Mouse (Mus musculus): ENCODE results near the gene Slc15a5. TPM values are rescaled to one million over a fixed set of nuclear protein-coding genes. Genes with fewer than 3 reads are reported as not detected.

The Slc15a5 gene
- polyA plus RNA-seq, 1 experiment from 2014 or later: not detected

DNA sequence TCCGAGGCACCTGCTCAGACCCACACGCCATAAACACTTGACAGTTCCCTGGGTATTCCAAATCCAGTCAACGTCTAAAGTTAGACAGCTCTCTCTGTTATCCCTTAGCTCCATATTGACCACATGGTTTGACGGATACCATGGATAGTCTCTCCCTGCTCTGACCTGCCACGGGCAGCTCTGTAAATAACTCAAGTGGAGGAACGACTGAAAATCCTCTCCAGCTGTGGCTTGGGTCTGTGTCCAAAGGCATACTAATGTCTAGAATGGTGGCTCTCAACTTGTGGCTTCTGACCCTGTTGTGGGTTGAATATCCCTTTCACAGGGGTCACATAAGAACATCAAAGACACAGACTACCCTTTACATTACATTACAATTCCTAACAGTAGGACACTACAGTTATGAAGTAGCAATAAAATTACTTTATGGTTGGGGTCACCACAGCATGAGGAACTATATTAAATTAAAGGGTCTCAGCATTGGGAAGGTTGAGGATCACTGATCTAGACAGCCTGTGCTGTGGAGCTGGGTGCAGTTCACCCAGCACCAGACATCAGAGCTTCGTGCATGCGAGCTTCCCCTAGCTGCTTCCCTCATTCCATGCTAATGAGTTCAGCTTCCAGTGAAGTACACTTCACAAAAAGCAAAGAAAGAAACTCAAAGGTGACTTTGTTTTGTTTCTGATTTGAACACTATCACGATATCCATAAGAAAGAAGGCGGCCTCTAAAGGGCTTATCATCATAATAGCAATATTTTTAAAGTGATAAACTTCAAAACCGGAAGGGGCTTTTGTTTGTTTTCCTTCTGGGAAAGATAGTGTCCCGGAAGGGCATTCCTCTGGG, 139.1 kb downstream of the Slc15a5 start:
- H3K4me3 ChIP-seq (replicated peaks): no peak overlapping the region
- no peak overlapping the region for H3K27ac ChIP-seq
- H3K9ac ChIP-seq: no peak overlapping the region
- no peak overlapping the region for H3K4me2 ChIP-seq
- H3K4me1 ChIP-seq: no peaks in the 10 kb centered on the region
- WGBS: 77% methylated on average over 12 of the region's 12 CpGs
- H3K9me3 ChIP-seq: no peaks in the 10 kb centered on the region
- ATAC-seq (ENCODE audit: low FRiP score): no peak
- no peaks in the 10 kb centered on the region for H3K27me3 ChIP-seq
- no peaks in the 10 kb centered on the region for H3K36me3 ChIP-seq (replicated peaks)

- H3K9ac ChIP-seq: no peak overlapping the region
- H3K4me2 ChIP-seq: no peak overlapping the region
- no peak overlapping the region for H3K4me3 ChIP-seq (replicated peaks)
- no peak overlapping the region for H3K27ac ChIP-seq
- H3K9me3 ChIP-seq: no peaks in the 10 kb centered on the region
- H3K27me3 ChIP-seq: no peaks in the 10 kb centered on the region
- no peaks in the 10 kb centered on the region for H3K4me1 ChIP-seq
- 91% methylated on average over 5 of the region's 5 CpGs for WGBS
- ATAC-seq (ENCODE audit: low FRiP score): no peak
- no peaks in the 10 kb centered on the region for H3K36me3 ChIP-seq (replicated peaks)
Measured at GRCm38 (mm10) chr6:137937541-137937940, 142.2 kb downstream of the Slc15a5 start.

DNA sequence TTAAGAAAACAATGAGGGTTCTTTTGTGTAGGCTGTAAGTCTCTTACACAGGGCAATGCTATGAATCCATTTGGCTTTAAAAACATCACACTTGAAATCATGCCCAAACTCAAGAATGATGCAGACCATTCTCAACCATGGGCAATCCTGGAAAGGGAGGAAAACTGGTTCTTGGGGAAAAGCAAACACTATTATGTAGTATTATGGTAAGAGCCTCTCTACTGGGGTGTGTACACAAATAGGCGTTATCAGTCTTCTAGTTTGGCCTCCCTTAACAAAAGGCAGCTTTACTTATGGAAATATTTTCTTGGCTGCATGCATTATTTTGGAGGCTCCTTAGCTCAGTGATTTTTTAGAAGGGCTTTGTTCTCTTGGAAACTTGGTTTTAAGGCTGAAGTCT, 143.4 kb downstream of the Slc15a5 start:
- no peak for ATAC-seq (ENCODE audit: low FRiP score)
- Histone ChIP-seq H3K4me1 (no peaks in the 10 kb centered on the region), H3K27ac (no peak overlapping the region), H3K4me3 (replicated peaks) (no peak overlapping the region), H3K27me3 (no peaks in the 10 kb centered on the region), H3K36me3 (replicated peaks) (no peaks in the 10 kb centered on the region), H3K9me3 (no peaks in the 10 kb centered on the region), H3K9ac (no peak overlapping the region), H3K4me2 (no peak overlapping the region)
- 70% methylated on average over 1 of the region's 1 CpGs for WGBS

DNA sequence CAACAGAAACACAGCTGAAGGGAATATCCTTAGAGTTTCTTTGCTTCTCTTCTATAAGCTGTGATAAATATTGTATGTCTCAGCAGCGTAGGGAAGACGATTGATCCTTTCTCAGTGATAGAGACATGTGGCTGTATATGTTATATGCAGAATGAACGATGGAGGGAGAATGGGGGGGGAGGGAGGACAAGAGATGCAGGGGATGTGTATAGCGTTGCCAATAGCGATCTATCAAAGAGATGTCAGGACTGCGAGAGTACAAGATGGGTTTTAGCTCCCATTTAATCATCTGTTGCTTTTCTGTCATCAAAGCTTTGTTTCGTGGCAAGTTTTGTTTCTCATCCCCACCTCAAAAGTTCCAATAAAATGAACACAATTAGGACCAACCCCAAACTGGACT, 143.9 kb downstream of the Slc15a5 start:
- no peak for ATAC-seq (ENCODE audit: low FRiP score)
- H3K4me3 ChIP-seq (replicated peaks): no peak overlapping the region
- H3K4me1 ChIP-seq: no peaks in the 10 kb centered on the region
- no peak overlapping the region for H3K27ac ChIP-seq
- H3K9me3 ChIP-seq: no peaks in the 10 kb centered on the region
- WGBS: 86% methylated on average over 7 of the region's 7 CpGs
- no peaks in the 10 kb centered on the region for H3K27me3 ChIP-seq
- H3K36me3 ChIP-seq (replicated peaks): no peaks in the 10 kb centered on the region
- H3K4me2 ChIP-seq: no peak overlapping the region
- no peak overlapping the region for H3K9ac ChIP-seq

- Histone ChIP-seq H3K4me2 (no peak overlapping the region), H3K4me1 (no peaks in the 10 kb centered on the region), H3K27me3 (no peaks in the 10 kb centered on the region), H3K9me3 (no peaks in the 10 kb centered on the region), H3K9ac (no peak overlapping the region), H3K27ac (no peak overlapping the region), H3K4me3 (replicated peaks) (no peak overlapping the region), H3K36me3 (replicated peaks) (no peaks in the 10 kb centered on the region)
- no peak for ATAC-seq (ENCODE audit: low FRiP score)
- WGBS: 73% methylated on average over 8 of the region's 8 CpGs
Measured at GRCm38 (mm10) chr6:137935341-137935740, 144.4 kb downstream of the Slc15a5 start.

GRCm38 (mm10) chr6:137934545-137935298, 145.0 kb downstream of the Slc15a5 start:
- Histone ChIP-seq H3K9me3 (no peaks in the 10 kb centered on the region), H3K27me3 (no peaks in the 10 kb centered on the region), H3K4me2 (no peak overlapping the region), H3K27ac (no peak overlapping the region), H3K4me3 (replicated peaks) (no peak overlapping the region), H3K36me3 (replicated peaks) (no peaks in the 10 kb centered on the region), H3K4me1 (no peaks in the 10 kb centered on the region), H3K9ac (no peak overlapping the region)
- no peak for ATAC-seq (ENCODE audit: low FRiP score)
- WGBS: 84% methylated on average over 3 of the region's 3 CpGs

Other genes starting within 250 kb of the Slc15a5 start
- 40.0 and 45.4 TPM in 2 replicates for gene Mgst1, start 60.4 kb upstream of the Slc15a5 start, polyA plus RNA-seq (2016; fragmentation: Nextera tagmentation; extraction: Ambion mirVana)

Measured in forebrain, embryonic 12.5 days (tissue).